Mouse (Mus musculus): Measurements from ENCODE around the gene Trim47. TPM values are rescaled to one million over a fixed set of nuclear protein-coding genes. Genes with fewer than 3 reads are reported as not detected.
"Not testable (repeated sequence)": the region's sequence is repeated elsewhere in the genome, so short reads cannot be mapped to it uniquely, and the experiment has no call there.

The Trim47 gene
- polyA plus RNA-seq, 1 experiment, result 6.6 TPM

DNA sequence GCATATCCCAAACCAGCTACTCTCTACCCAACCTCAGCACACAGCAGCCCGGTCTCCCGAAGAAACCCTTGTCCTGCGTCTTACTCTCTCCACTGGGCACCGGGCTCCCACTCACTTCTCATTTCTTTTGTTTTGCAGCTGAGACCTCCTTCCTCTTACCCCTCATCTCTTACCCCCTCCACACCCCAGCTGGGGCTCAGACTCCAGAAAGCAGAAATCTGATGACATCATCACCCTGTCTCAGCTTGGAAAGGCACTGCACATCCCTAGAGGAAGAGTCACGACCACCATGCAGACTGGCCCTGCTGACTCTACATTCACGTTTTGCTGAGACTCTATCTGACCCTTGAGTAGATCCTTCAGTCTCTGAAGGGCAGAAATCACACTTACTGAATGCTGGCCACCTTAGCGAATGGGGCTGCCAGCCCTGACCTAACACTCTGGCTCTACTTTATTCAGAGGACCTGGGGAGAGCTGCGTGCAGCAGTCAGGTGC lies 3.0 kb upstream of the Trim47 start:
- Histone ChIP-seq H3K27ac (ENCODE audit: control insufficient read depth, insufficient read depth, low read depth, low read length) (peak overlapping the region; percentile 12), H3K27me3 (ENCODE audit: control insufficient read depth, insufficient read depth, low read length) (no peaks in the 10 kb centered on the region), H3K4me1 (ENCODE audit: control insufficient read depth, insufficient read depth, low read length) (peaks cover 15% of the 10 kb centered on the region), H3K4me3 (ENCODE audit: control insufficient read depth, low read depth, low read length) (peak overlapping the region; percentile 86), H3K36me3 (ENCODE audit: control insufficient read depth, insufficient read depth, low read length) (no peaks in the 10 kb centered on the region; the same call in 1 of the 2 replicates)
- TF ChIP-seq POLR2A (IDR thresholded peaks at IDR 0.05; ENCODE audit: control insufficient read depth, low read depth, low read length), result no peak
- TF ChIP-seq CTCF (IDR thresholded peaks at IDR 0.05; ENCODE audit: control insufficient read depth, insufficient read depth, insufficient replicate concordance, low read depth, low read length), result no peak

DNA sequence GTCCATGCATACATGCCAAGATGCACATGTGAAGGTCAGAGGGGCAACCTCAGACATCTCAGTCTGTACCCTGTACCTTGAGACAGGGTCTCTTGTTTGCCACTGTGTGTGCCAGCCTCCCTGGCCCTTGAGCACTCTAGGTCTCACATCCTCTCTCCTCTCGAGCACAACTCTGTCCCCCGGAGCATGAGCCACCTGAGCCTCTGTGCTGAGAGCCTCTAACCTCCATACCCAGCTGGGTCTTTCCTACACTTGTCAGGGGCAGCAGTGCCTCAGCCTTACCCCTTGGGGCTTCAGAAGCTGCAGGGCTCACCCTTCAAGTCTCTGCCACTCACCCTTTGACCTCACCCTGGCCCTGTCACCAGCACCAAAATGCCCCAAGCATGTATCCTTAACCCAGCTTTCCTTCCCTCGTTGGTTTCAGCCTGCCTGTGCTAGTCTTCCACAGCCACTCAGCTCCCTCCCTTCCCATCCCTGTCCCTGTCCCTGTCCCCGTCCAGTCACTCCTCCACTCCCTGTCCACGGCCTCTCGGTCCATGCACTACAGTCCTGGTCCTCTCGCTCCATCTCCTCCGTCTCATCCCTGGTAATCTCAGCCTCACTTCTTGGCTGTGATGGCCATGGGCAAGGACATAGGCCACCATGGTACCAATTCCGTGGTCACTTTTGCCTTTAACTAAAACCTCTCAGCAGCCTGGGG lies 2.2 kb upstream of the Trim47 start:
- TF ChIP-seq CTCF (IDR thresholded peaks at IDR 0.05; ENCODE audit: control insufficient read depth, insufficient read depth, insufficient replicate concordance, low read depth, low read length) (no peak), POLR2A (IDR thresholded peaks at IDR 0.05; ENCODE audit: control insufficient read depth, low read depth, low read length) (no peak)
- no peaks in the 10 kb centered on the region; the same call in 1 of the 2 replicates for H3K36me3 ChIP-seq (ENCODE audit: control insufficient read depth, insufficient read depth, low read length)
- no peaks in the 10 kb centered on the region for H3K27me3 ChIP-seq (ENCODE audit: control insufficient read depth, insufficient read depth, low read length)
- H3K27ac ChIP-seq (ENCODE audit: control insufficient read depth, insufficient read depth, low read depth, low read length), result no peak overlapping the region
- no peak overlapping the region for H3K4me3 ChIP-seq (ENCODE audit: control insufficient read depth, low read depth, low read length)
- peaks cover 15% of the 10 kb centered on the region for H3K4me1 ChIP-seq (ENCODE audit: control insufficient read depth, insufficient read depth, low read length)

DNA sequence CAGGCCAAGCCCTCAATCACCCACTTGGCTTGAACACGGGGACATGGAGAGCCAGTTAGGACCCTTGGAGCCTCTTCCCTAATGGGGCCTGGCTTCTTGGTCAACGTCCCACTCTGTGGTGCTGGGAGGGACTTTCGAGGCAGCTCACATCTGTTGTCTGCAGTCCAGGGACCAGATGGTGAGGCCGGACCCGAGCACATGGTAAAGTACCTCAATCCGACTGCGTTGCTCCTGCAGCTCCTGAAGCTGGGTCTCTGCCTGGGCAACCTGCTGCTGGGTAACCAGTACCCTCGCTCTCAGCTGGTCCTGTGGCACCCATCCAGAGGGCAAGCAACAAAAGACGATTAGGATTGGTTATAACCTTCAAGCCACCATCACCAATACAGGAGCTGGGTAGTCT lies 976 bp upstream of the Trim47 start:
- peaks cover 15% of the 10 kb centered on the region for H3K4me1 ChIP-seq (ENCODE audit: control insufficient read depth, insufficient read depth, low read length)
- no peak for TF ChIP-seq CTCF (IDR thresholded peaks at IDR 0.05; ENCODE audit: control insufficient read depth, insufficient read depth, insufficient replicate concordance, low read depth, low read length)
- TF ChIP-seq POLR2A (IDR thresholded peaks at IDR 0.05; ENCODE audit: control insufficient read depth, low read depth, low read length), result no peak
- no peaks in the 10 kb centered on the region for H3K36me3 ChIP-seq (ENCODE audit: control insufficient read depth, insufficient read depth, low read length)
- H3K27ac ChIP-seq (ENCODE audit: control insufficient read depth, insufficient read depth, low read depth, low read length), result peak overlapping the region; percentile 51; the same call in 1 of the 2 replicates
- H3K4me3 ChIP-seq (ENCODE audit: control insufficient read depth, low read depth, low read length), result no peak overlapping the region
- H3K27me3 ChIP-seq (ENCODE audit: control insufficient read depth, insufficient read depth, low read length), result no peaks in the 10 kb centered on the region

DNA sequence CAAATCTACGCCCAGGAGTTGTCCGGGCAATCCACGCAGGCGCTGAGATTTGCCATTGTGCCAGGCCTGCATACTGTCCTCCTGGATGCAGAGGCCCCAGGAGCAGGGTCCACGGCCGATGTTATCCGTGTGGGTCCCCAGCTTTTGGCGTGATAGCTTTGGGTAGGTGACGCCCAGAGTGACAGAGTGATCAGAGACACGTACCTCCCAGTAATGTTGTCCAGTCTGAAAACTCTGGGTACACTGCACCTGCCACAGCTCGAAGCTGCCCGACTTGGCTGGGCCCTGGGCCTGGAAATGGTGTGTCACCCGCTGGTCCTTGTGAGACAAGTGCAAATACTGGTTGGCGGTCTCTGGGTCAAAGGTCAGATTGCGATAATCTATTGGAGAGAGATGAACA lies 749 bp downstream of the Trim47 start:
- Histone ChIP-seq H3K36me3 (ENCODE audit: control insufficient read depth, insufficient read depth, low read length) (no peaks in the 10 kb centered on the region), H3K27ac (ENCODE audit: control insufficient read depth, insufficient read depth, low read depth, low read length) (no peak overlapping the region), H3K4me3 (ENCODE audit: control insufficient read depth, low read depth, low read length) (no peak overlapping the region), H3K4me1 (ENCODE audit: control insufficient read depth, insufficient read depth, low read length) (peaks cover 15% of the 10 kb centered on the region), H3K27me3 (ENCODE audit: control insufficient read depth, insufficient read depth, low read length) (no peaks in the 10 kb centered on the region)
- TF ChIP-seq POLR2A (IDR thresholded peaks at IDR 0.05; ENCODE audit: control insufficient read depth, low read depth, low read length), result no peak
- no peak for TF ChIP-seq CTCF (IDR thresholded peaks at IDR 0.05; ENCODE audit: control insufficient read depth, insufficient read depth, insufficient replicate concordance, low read depth, low read length)

DNA sequence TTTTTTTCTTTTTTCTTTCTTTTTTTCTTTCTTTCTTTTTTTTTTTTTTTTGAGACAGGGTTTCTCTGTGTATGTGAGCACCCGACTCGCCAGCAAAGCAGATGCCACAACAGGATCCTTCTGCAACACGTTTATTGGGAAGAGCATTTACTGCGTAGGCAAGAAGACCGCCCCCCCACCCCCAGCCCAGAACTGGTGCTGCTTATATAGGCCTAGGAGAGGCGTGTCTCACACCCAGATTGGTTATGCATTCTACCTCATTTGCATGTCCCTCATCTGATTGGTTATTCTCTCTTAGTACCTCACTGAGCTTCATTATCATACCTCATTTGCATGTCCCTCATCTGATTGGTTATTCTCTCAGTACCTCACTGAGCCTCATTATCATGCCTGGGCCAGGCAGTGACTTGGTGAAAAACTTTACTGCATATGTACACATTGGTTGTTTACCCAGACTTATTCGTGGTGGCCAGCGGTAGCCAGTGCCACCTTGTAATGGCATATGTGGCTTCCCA lies 5.2 kb downstream of the Trim47 start:
- H3K27ac ChIP-seq (ENCODE audit: control insufficient read depth, insufficient read depth, low read depth, low read length); H3K36me3 ChIP-seq (ENCODE audit: control insufficient read depth, insufficient read depth, low read length); H3K4me1 ChIP-seq (ENCODE audit: control insufficient read depth, insufficient read depth, low read length); H3K27me3 ChIP-seq (ENCODE audit: control insufficient read depth, insufficient read depth, low read length); H3K4me3 ChIP-seq (ENCODE audit: control insufficient read depth, low read depth, low read length): not testable (repeated sequence)

DNA sequence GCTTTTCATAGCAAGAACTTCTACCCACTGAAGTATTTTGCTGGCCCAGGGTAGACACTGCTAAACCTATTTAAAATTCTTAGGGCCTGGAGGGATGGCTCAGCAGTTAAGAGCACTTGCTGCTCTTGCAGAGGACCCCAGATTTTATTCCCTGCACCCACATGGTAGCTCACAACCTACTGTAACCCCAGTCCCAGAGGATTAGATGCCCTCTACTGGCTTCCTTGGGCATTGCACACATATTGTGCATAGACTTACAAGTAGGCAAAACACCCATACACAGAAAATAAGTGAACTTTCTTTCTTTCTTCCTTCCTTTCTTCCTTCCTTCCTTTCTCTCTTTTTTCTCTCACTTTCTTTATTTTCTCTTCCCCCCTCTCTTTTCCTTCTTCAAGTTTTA lies 9.2 kb downstream of the Trim47 start:
- Histone ChIP-seq H3K27ac (ENCODE audit: control insufficient read depth, insufficient read depth, low read depth, low read length) (no peak overlapping the region), H3K4me3 (ENCODE audit: control insufficient read depth, low read depth, low read length) (no peak overlapping the region), H3K36me3 (ENCODE audit: control insufficient read depth, insufficient read depth, low read length) (no peaks in the 10 kb centered on the region), H3K27me3 (ENCODE audit: control insufficient read depth, insufficient read depth, low read length) (no peaks in the 10 kb centered on the region), H3K4me1 (ENCODE audit: control insufficient read depth, insufficient read depth, low read length) (no peaks in the 10 kb centered on the region)
- TF ChIP-seq CTCF (IDR thresholded peaks at IDR 0.05; ENCODE audit: control insufficient read depth, insufficient read depth, insufficient replicate concordance, low read depth, low read length) (peak; percentile 8; the same call in 1 of the 2 replicates), POLR2A (IDR thresholded peaks at IDR 0.05; ENCODE audit: control insufficient read depth, low read depth, low read length) (no peak)

DNA sequence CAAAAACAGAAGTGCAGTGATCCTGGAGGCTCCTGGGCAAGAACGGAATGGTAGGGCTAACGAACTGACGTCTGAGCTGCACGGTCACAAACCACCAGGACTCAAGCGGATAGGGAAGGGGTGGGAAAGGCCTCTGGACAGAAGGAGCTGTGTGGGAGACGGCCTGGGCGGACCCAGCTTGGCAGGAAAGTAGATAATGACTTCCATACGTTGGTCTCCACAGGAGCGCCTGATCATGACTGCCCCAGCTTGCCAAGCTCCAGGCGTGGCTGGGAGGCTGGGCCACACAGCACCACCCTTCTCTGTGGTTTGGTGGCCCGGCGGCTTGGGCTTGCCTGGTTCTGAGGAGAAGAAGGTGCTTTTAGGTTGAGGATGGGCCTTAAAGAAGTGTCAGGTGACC lies 9.8 kb downstream of the Trim47 start:
- Histone ChIP-seq H3K27me3 (ENCODE audit: control insufficient read depth, insufficient read depth, low read length) (no peaks in the 10 kb centered on the region), H3K4me1 (ENCODE audit: control insufficient read depth, insufficient read depth, low read length) (no peaks in the 10 kb centered on the region), H3K4me3 (ENCODE audit: control insufficient read depth, low read depth, low read length) (no peak overlapping the region), H3K27ac (ENCODE audit: control insufficient read depth, insufficient read depth, low read depth, low read length) (no peak overlapping the region), H3K36me3 (ENCODE audit: control insufficient read depth, insufficient read depth, low read length) (no peaks in the 10 kb centered on the region)
- TF ChIP-seq POLR2A (IDR thresholded peaks at IDR 0.05; ENCODE audit: control insufficient read depth, low read depth, low read length), result no peak
- no peak for TF ChIP-seq CTCF (IDR thresholded peaks at IDR 0.05; ENCODE audit: control insufficient read depth, insufficient read depth, insufficient replicate concordance, low read depth, low read length)

Data from testis, adult 2 months (tissue).